12 mouse cellular contexts compared by ENCODE assay signal in the genomic region with DNA sequence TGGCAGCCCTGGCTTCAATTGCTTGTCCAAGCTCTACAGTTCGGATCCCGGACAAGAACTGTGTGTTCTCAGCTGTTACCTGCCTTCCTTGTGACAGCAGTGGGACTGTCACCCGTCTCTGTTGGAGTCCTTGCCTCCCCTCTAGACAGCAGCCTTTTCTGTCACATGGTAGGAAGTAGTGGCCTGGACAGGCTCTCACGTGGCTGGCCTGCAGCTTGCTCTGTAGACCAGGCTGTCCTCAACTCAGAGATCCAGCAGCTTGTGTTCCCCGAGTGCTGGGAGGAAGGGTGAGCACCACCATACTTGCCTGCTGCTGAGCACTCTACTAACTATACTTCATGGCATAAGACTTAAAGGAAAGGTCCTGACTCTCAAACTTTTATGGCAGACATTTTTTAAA.
"Had no signal": no experiment of that assay in that cellular context is flagged by ENCODE, and none has a peak within 500 bp of the region (broad histone marks: within the 10 kb centered on the region; RNA-seq: fewer than 3 reads in every experiment).

No protein-coding gene starts in this region.

- H3K4me2 ChIP-seq: liver, embryonic 13.5 days; lung, embryonic 15.5 days; midbrain, embryonic 12.5 days had no signal

- H3K4me3 ChIP-seq: limb, embryonic 10.5 days; liver, embryonic 13.5 days; lung, embryonic 15.5 days; megakaryocyte, embryonic 14.5 days; midbrain, embryonic 12.5 days had no signal

- H3K4me1 ChIP-seq: lung, embryonic 15.5 days had no signal

- H3K36me3 ChIP-seq: limb, embryonic 10.5 days; liver, embryonic 13.5 days; midbrain, embryonic 12.5 days had no signal

- DNase-seq: kidney, adult 8-10 months; kidney, postnatal 25 days; liver, embryonic 13.5 days; liver, postnatal 0 days; lung, postnatal 14 days; right cerebral cortex, postnatal 14 days; thymus, postnatal 4 days had no signal

- H3K9me3 ChIP-seq: limb, embryonic 10.5 days; liver, embryonic 13.5 days; lung, embryonic 15.5 days; megakaryocyte, embryonic 14.5 days; midbrain, embryonic 12.5 days had no signal

- H3K9ac ChIP-seq: liver, embryonic 13.5 days; liver, postnatal 0 days; lung, embryonic 15.5 days; midbrain, embryonic 12.5 days had no signal

- H3K27ac ChIP-seq: limb, embryonic 10.5 days; liver, embryonic 13.5 days; macrophage; midbrain, embryonic 12.5 days had no signal

- ATAC-seq: liver, postnatal 0 days had no signal

- H3K27me3 ChIP-seq: liver, embryonic 13.5 days; lung, embryonic 15.5 days; megakaryocyte, embryonic 14.5 days; midbrain, embryonic 12.5 days had no signal
